Mouse (Mus musculus) cerebellum, adult 2 months (tissue): ENCODE measurements at regions not wholly inside any gene's neighbourhood (a gene's known extent, or its start where the extent isn't known, plus 50 kb on each side); places are given as distances from the start of the nearest gene placed in this dataset.

Experiments used
- CTCF ChIP-seq: fragments of 200-500 bp; IDR thresholded peaks from 2 replicates; pipeline ENCODE4 v1.5.1; 2011; ENCODE audit warnings: low read depth, mild to moderate bottlenecking, control low read depth, low read length, moderate library complexity, borderline replicate concordance; ENCODE audit not compliant: insufficient read depth
- POLR2A ChIP-seq: fragments of 200-500 bp; IDR thresholded peaks from 2 replicates; pipeline ENCODE4 v1.6.1; 2011; ENCODE audit warnings: low read length, control low read depth, borderline replicate concordance; ENCODE audit not compliant: insufficient read depth

GRCm38 (mm10) chr6:31835795-31836194 is 214.3 kb upstream of the 1700012A03Rik start:
- no peak for TF ChIP-seq CTCF
- TF ChIP-seq POLR2A, result no peak
